Mouse (Mus musculus) gastrocnemius, adult 8-10 months (tissue): ENCODE data around the gene Gm15128. TPM values are rescaled to one million over a fixed set of nuclear protein-coding genes. Genes with fewer than 3 reads are reported as not detected.
"Not testable (repeated sequence)": the region's sequence is repeated elsewhere in the genome, so short reads cannot be mapped to it uniquely, and the experiment has no call there.

Experiments used
- DNase-seq, 2 experiments: peaks; one replicate each; pipeline ENCODE4 v3.0.0; 2022; ENCODE audit warnings: low spot score in 2 of 2
- total RNA-seq, 4 experiments: library from RNA; stranded (reverse); gene quantifications; 2 replicates each; pipeline ENCODE4 v1.2.4; 2022

Gm15128 gene
- not detected for total RNA-seq

- not testable (repeated sequence) for DNase-seq
These were observed at the start of gene Gm15128 for GRCm38 (mm10) chrX:147765691-147766090. Gene Gm15128 (plus strand): TSS chrX:147765991.

Other genes starting within 250 kb of the Gm15128 start
- gene Lrch2, start 211.9 kb upstream of the Gm15128 start, total RNA-seq: under 1 TPM; 0.27 to 0.74 (median 0.56) TPM
- gene Gm15080, start 227.0 kb downstream of the Gm15128 start, total RNA-seq: not detected